Mouse (Mus musculus) brain, embryonic 14.5 days (tissue): Measurements from ENCODE around the gene Hs6st3.
A peak's percentile ranks its signal among the peaks of the same experiment; 100 is the strongest.

ENCODE experiments used
- CTCF ChIP-seq: fragments of 200-500 bp; IDR thresholded peaks from 2 replicates; pipeline ENCODE4 v1.5.1; 2012; ENCODE audit warnings: inconsistent platforms, mild to moderate bottlenecking, moderate library complexity, borderline replicate concordance; ENCODE audit not compliant: insufficient read depth, insufficient read length; ENCODE audit errors: extremely low read depth
- POLR2A ChIP-seq: fragments of 200-500 bp; IDR thresholded peaks from 2 replicates; pipeline ENCODE4 v1.6.1; 2012; ENCODE audit warnings: mild to moderate bottlenecking, inconsistent platforms, borderline replicate concordance; ENCODE audit not compliant: poor library complexity, insufficient read depth, insufficient read length, severe bottlenecking; ENCODE audit errors: extremely low read depth

DNA sequence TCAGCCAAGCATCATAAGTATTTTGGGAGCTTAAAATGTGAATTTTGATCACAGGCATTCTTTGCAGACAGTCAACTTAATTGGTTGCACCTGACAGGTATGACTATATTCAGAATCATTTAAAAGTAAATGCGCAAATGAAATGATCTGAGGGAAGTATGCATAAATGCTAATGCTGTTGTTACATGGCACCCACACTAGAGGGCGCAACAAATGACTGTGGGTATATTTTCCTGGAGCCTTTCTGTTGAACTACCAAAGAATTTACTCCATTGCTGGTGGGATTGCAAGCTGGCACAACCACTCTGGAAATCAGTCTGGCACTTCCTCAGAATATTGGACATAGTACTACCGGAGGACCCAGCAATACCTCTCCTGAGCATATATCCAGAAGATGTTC lies 145.8 kb downstream of the Hs6st3 start:
- no peak for TF ChIP-seq POLR2A
- TF ChIP-seq CTCF = peak; percentile 21; the same call in 1 of the 2 replicates
